Mouse (Mus musculus): ENCODE measurements around the gene Ofd1. TPM values are rescaled to one million over a fixed set of nuclear protein-coding genes. Genes with fewer than 3 reads are reported as not detected.
A peak's percentile ranks its signal among the peaks of the same experiment; 100 is the strongest.

Gene Ofd1
- polyA plus RNA-seq, 1 experiment from 2014 or later, result 6.1 TPM

DNA sequence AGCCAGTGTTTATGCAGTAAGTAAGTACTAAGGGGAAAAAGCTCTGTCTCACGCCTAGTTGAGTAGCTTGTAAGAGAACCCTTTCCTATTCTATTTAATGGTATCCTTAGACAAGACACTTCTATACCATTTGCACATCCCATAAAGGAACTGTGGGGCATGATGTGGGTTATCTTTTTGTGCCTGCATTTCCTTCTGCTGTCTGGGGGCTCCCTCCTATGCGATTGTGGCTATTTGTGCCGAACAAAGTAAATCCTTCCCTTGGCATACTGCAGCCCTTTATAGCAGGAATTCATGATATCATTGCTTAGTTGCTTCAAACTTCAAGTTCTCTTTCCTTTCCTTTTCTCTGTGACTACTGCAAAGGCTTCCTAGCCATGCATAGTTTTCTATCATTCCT lies 4.0 kb upstream of the Ofd1 start:
- no peak overlapping the region for H3K9ac ChIP-seq (replicated peaks; ENCODE audit: low read length)
- no peak overlapping the region for H3K4me3 ChIP-seq (ENCODE audit: low read length)
- 87% methylated on average over 3 of the region's 3 CpGs for WGBS
- H3K9me3 ChIP-seq (ENCODE audit: low read length), result no peaks in the 10 kb centered on the region
- H3K27ac ChIP-seq (ENCODE audit: low read length), result no peak overlapping the region
- H3K4me2 ChIP-seq (replicated peaks; ENCODE audit: low read depth, low read length), result no peak overlapping the region
- H3K36me3 ChIP-seq (ENCODE audit: insufficient read depth, low read length), result no peaks in the 10 kb centered on the region
- H3K4me1 ChIP-seq (ENCODE audit: insufficient read depth, low read length), result peaks cover 5% of the 10 kb centered on the region; the same call in 1 of the 2 replicates
- no peak for ATAC-seq (ENCODE audit: low FRiP score, low TSS enrichment)
- peaks cover 18% of the 10 kb centered on the region; the same call in 1 of the 2 replicates for H3K27me3 ChIP-seq (ENCODE audit: insufficient read depth, low read length)

DNA sequence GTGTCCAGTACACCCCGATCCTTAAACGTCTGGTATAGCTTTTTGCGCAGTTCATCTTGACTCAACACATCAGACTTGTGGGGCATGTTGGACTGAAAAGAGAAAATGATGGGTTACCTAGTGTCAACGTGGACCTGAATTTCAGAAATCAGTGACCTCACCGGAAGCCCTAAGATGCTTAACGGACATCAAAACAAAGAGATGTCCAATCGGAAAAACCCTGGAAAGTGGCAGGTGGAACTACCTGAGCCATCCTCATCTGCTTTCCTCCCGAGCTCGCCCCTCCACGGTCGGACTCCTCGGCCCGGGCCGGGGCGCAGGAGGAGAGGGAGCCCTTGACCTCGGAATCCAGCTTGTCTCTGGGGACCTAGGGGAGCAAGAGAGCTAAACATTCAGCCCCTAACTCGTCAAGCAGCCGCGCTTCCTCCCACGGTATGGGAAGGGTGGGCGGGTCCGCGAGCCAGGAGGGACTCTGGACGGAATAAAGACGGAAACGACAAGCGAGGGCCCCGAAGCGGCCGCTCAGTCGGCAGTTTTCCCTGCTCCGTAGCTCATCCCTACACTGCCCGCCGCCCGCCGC lies 378 bp downstream of the Ofd1 start, which contains the start of gene Trappc2:
TSS of gene Trappc2 (plus strand) at position 539 of the 580 bp plus-strand sequence.
- Histone ChIP-seq H3K4me1 (ENCODE audit: insufficient read depth, low read length) (peaks cover 5% of the 10 kb centered on the region; the same call in 1 of the 2 replicates), H3K4me3 (ENCODE audit: low read length) (peak within 1 kb of the TSS; percentile 67), H3K36me3 (ENCODE audit: insufficient read depth, low read length) (no peaks in the 10 kb centered on the region), H3K9me3 (ENCODE audit: low read length) (no peaks in the 10 kb centered on the region), H3K4me2 (replicated peaks; ENCODE audit: low read depth, low read length) (peak within 1 kb of the TSS; percentile 59), H3K27me3 (ENCODE audit: insufficient read depth, low read length) (peaks cover 14% of the 10 kb centered on the region; the same call in 1 of the 2 replicates), H3K9ac (replicated peaks; ENCODE audit: low read length) (peak within 1 kb of the TSS; percentile 76), H3K27ac (ENCODE audit: low read length) (peak within 1 kb of the TSS; percentile 80)
- WGBS, result 17% methylated on average over 32 of the region's 36 CpGs
- ATAC-seq (ENCODE audit: low FRiP score, low TSS enrichment), result peak; percentile 84

DNA sequence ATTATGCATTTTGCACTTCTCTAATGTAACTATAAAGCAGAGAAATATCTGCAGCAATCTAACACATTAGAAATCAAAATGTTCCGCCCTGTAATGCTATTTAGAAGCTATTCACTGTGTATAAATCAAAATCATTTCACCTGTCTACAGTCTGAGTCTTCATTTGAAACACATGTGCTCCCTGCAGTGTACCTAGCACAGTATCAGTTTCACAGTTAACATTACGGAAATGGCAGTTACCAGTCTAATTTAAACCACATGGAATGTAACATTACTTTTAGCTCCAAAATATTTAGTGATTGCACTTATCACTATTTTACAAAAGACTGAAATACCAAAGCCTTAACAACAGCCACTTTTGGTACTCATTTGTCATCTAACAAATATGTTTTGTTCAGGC lies 5.7 kb downstream of the Ofd1 start:
- H3K9ac ChIP-seq (replicated peaks; ENCODE audit: low read length), result no peak overlapping the region
- H3K9me3 ChIP-seq (ENCODE audit: low read length), result no peaks in the 10 kb centered on the region
- H3K27me3 ChIP-seq (ENCODE audit: insufficient read depth, low read length), result peaks cover 3% of the 10 kb centered on the region; the same call in 1 of the 2 replicates
- no peak overlapping the region for H3K27ac ChIP-seq (ENCODE audit: low read length)
- no peak for ATAC-seq (ENCODE audit: low FRiP score, low TSS enrichment)
- H3K36me3 ChIP-seq (ENCODE audit: insufficient read depth, low read length), result no peaks in the 10 kb centered on the region
- 73% methylated on average over 2 of the region's 2 CpGs for WGBS
- no peak overlapping the region for H3K4me2 ChIP-seq (replicated peaks; ENCODE audit: low read depth, low read length)
- no peak overlapping the region for H3K4me3 ChIP-seq (ENCODE audit: low read length)
- H3K4me1 ChIP-seq (ENCODE audit: insufficient read depth, low read length), result no peaks in the 10 kb centered on the region

DNA sequence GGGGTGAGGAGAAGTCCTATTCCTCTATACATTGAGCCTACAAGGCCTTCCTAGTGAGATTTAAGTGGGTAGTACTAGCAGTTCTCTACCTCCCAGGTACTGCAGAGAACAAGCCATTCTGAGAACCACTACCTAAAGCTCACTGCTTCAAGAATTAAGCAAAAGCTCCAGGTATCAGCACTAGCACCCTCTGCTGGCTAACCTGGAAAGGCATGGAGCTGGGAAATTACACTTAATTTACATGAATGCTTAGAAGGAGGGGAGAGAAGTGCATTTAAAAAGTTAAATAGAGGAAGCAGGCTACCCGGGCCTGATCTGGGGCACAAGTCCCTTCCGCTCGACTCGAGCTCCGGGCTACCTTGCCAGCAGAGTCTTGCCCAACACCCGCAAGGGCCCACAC lies 24.3 kb downstream of the Ofd1 start:
- no peak overlapping the region for H3K9ac ChIP-seq (replicated peaks; ENCODE audit: low read length)
- no peaks in the 10 kb centered on the region for H3K4me1 ChIP-seq (ENCODE audit: insufficient read depth, low read length)
- no peak overlapping the region for H3K4me2 ChIP-seq (replicated peaks; ENCODE audit: low read depth, low read length)
- H3K36me3 ChIP-seq (ENCODE audit: insufficient read depth, low read length), result no peaks in the 10 kb centered on the region
- ATAC-seq (ENCODE audit: low FRiP score, low TSS enrichment), result no peak
- no peaks in the 10 kb centered on the region for H3K9me3 ChIP-seq (ENCODE audit: low read length)
- no peak overlapping the region for H3K4me3 ChIP-seq (ENCODE audit: low read length)
- H3K27ac ChIP-seq (ENCODE audit: low read length), result no peak overlapping the region
- WGBS, result 75% methylated on average over 5 of the region's 6 CpGs
- no peaks in the 10 kb centered on the region; the same call in 1 of the 2 replicates for H3K27me3 ChIP-seq (ENCODE audit: insufficient read depth, low read length)

DNA sequence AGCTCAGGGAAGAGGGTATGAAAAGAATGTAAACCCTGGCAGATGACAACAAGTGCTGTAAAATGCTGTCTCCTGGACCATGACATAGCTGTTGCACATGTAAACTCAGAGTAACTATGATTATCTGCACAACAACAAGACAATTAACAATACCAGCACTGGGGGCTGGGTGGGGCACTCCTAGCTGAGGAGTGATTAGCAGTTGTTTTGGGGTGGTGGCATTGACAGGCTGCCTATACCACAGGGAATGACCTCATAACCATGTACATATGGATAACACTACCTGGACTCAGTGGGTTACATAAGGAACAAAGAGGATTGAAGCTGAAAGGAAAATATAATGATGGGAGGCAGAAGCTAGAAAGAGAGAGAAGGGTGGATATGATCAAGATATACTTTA lies 32.6 kb downstream of the Ofd1 start:
- no peak overlapping the region for H3K4me2 ChIP-seq (replicated peaks; ENCODE audit: low read depth, low read length)

DNA sequence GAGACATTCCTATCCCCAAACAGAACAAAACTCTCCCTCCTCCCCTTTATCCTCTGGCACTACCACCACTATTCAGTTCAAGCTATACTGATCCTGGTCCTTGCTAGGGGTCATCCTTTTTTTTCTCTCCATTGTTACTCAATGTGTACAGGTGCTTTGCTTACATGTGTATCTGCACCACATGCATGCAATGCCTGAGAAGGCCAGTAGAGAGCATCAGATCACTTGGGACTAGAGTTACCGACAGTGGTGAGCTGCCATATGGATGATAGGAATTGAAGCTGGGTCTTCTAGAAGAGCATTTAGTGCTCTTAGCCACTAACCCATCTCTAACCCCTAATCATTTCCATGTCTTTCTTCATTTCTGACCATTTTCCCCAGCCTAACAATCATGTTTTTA lies 46.8 kb downstream of the Ofd1 start:
- Histone ChIP-seq H3K36me3 (ENCODE audit: insufficient read depth, low read length) (no peaks in the 10 kb centered on the region), H3K9ac (replicated peaks; ENCODE audit: low read length) (no peak overlapping the region), H3K27me3 (ENCODE audit: insufficient read depth, low read length) (no peaks in the 10 kb centered on the region; the same call in 1 of the 2 replicates), H3K4me1 (ENCODE audit: insufficient read depth, low read length) (no peaks in the 10 kb centered on the region), H3K9me3 (ENCODE audit: low read length) (no peaks in the 10 kb centered on the region), H3K4me3 (ENCODE audit: low read length) (no peak overlapping the region), H3K27ac (ENCODE audit: low read length) (no peak overlapping the region), H3K4me2 (replicated peaks; ENCODE audit: low read depth, low read length) (no peak overlapping the region)
- ATAC-seq (ENCODE audit: low FRiP score, low TSS enrichment), result no peak
- 86% methylated on average over 1 of the region's 1 CpGs for WGBS

More for the DNA sequence above, 32.6 kb downstream of the Ofd1 start:
- Histone ChIP-seq H3K9me3 (ENCODE audit: low read length) (no peaks in the 10 kb centered on the region), H3K4me1 (ENCODE audit: insufficient read depth, low read length) (no peaks in the 10 kb centered on the region), H3K4me3 (ENCODE audit: low read length) (no peak overlapping the region), H3K27me3 (ENCODE audit: insufficient read depth, low read length) (peaks cover 5% of the 10 kb centered on the region; the same call in 1 of the 2 replicates), H3K36me3 (ENCODE audit: insufficient read depth, low read length) (peaks cover 4% of the 10 kb centered on the region; the same call in 1 of the 2 replicates), H3K27ac (ENCODE audit: low read length) (no peak overlapping the region), H3K9ac (replicated peaks; ENCODE audit: low read length) (no peak overlapping the region)
- ATAC-seq (ENCODE audit: low FRiP score, low TSS enrichment), result no peak

DNA sequence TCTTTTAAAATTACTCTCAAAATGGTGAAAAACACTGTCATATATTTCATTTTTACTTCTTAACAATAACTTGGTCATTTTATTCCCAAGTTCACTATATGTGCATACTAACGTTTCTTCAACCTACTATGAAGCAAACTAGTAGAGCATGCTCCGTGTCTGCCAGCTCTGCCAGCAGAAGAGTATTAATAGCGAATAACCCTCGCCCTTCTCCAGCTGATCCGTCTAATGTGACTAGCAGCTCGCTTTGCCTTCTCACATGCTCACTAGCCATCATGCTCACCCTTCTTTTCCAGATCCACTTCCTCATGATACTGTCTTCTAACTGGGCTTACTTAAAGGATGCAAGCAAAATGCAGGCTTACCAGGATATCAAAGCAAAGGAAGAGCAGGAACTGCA lies 53.8 kb downstream of the Ofd1 start:
- 75% methylated on average over 6 of the region's 6 CpGs for WGBS
- no peak overlapping the region for H3K9ac ChIP-seq (replicated peaks; ENCODE audit: low read length)
- no peak for ATAC-seq (ENCODE audit: low FRiP score, low TSS enrichment)

DNA sequence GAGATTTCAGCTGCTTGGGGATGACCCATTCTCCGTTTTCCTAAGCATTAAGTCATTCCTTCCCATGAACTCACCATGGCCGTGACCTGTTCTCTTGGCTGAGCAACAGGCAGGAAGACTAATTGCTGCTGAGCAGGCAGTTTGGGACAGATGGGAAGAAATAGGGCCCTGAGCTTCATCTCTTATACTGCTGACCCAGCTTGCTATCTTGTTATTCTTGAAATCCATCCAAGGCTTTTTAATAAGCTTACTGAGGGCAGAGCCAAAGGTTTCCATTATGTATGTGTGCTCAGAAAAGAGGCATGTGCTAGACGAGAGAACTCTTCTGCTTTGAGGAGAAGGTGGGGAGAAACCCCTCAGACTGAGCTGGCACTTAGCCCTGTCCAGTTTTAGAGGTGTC lies 55.6 kb downstream of the Ofd1 start:
- H3K27ac ChIP-seq (ENCODE audit: low read length), result peak overlapping the region; percentile 22; the same call in 1 of the 2 replicates
- no peaks in the 10 kb centered on the region for H3K9me3 ChIP-seq (ENCODE audit: low read length)
- H3K9ac ChIP-seq (replicated peaks; ENCODE audit: low read length), result no peak overlapping the region
- WGBS, result 33% methylated on average over 3 of the region's 3 CpGs
- H3K36me3 ChIP-seq (ENCODE audit: insufficient read depth, low read length), result no peaks in the 10 kb centered on the region
- no peak overlapping the region for H3K4me3 ChIP-seq (ENCODE audit: low read length)
- H3K27me3 ChIP-seq (ENCODE audit: insufficient read depth, low read length), result peaks cover 7% of the 10 kb centered on the region
- ATAC-seq (ENCODE audit: low FRiP score, low TSS enrichment), result peak; percentile 93
- H3K4me2 ChIP-seq (replicated peaks; ENCODE audit: low read depth, low read length), result no peak overlapping the region
- no peaks in the 10 kb centered on the region for H3K4me1 ChIP-seq (ENCODE audit: insufficient read depth, low read length)

More for the DNA sequence above, 53.8 kb downstream of the Ofd1 start:
- H3K9me3 ChIP-seq (ENCODE audit: low read length), result no peaks in the 10 kb centered on the region
- peaks cover 7% of the 10 kb centered on the region; the same call in 1 of the 2 replicates for H3K27me3 ChIP-seq (ENCODE audit: insufficient read depth, low read length)
- no peak overlapping the region for H3K27ac ChIP-seq (ENCODE audit: low read length)
- H3K4me2 ChIP-seq (replicated peaks; ENCODE audit: low read depth, low read length), result no peak overlapping the region
- H3K4me3 ChIP-seq (ENCODE audit: low read length), result no peak overlapping the region
- H3K4me1 ChIP-seq (ENCODE audit: insufficient read depth, low read length), result no peaks in the 10 kb centered on the region
- no peaks in the 10 kb centered on the region for H3K36me3 ChIP-seq (ENCODE audit: insufficient read depth, low read length)

DNA sequence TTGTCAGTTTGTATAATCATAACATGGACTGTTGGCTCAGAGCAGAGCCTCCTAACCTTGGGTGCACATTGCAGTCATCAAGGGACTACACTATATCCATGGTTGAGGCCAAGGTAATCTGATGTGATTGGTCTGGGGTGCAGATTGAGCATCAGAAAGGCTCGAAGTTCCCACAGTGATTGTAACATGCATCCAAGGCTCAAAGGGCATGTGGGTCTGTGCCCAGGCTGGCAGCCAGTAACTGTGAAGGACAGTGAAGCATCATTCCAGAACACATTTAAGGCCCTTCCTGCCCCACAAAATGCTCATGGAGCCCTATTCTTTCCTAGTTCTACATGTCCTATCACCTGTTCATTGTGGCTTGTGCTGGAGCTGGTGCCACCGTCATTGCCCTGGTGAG lies 56.9 kb downstream of the Ofd1 start:
- WGBS, result 78% methylated on average over 2 of the region's 2 CpGs
- Histone ChIP-seq H3K9ac (replicated peaks; ENCODE audit: low read length) (no peak overlapping the region), H3K4me2 (replicated peaks; ENCODE audit: low read depth, low read length) (no peak overlapping the region), H3K4me3 (ENCODE audit: low read length) (no peak overlapping the region), H3K4me1 (ENCODE audit: insufficient read depth, low read length) (no peaks in the 10 kb centered on the region), H3K27ac (ENCODE audit: low read length) (no peak overlapping the region), H3K36me3 (ENCODE audit: insufficient read depth, low read length) (no peaks in the 10 kb centered on the region), H3K9me3 (ENCODE audit: low read length) (no peaks in the 10 kb centered on the region), H3K27me3 (ENCODE audit: insufficient read depth, low read length) (peaks cover 10% of the 10 kb centered on the region)
- no peak for ATAC-seq (ENCODE audit: low FRiP score, low TSS enrichment)

DNA sequence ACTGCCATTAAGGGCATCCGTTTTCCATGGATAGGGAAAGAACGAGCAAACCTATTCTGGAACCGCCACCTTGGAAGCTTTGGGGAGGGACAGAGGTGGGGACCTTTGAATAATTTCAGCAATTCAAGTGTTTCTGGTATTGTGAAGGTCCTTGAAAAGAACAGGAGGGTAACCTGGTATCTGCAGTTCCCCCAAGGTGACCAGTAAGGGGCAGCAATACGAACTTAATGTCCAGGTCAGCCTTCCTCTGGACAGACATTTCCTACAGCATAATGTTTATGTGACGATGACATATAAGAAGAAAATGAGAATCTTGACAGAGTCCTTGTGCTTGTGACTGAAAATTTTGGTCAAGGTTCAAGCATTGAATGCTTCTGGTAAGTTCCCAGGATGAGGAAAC lies 61.9 kb downstream of the Ofd1 start:
- H3K4me2 ChIP-seq (replicated peaks; ENCODE audit: low read depth, low read length), result no peak overlapping the region
- ATAC-seq (ENCODE audit: low FRiP score, low TSS enrichment), result no peak
- H3K9ac ChIP-seq (replicated peaks; ENCODE audit: low read length), result no peak overlapping the region
- no peaks in the 10 kb centered on the region for H3K4me1 ChIP-seq (ENCODE audit: insufficient read depth, low read length)
- WGBS, result 79% methylated on average over 5 of the region's 5 CpGs
- no peak overlapping the region for H3K4me3 ChIP-seq (ENCODE audit: low read length)
- H3K27ac ChIP-seq (ENCODE audit: low read length), result no peak overlapping the region
- H3K27me3 ChIP-seq (ENCODE audit: insufficient read depth, low read length), result peaks cover 11% of the 10 kb centered on the region
- no peaks in the 10 kb centered on the region for H3K36me3 ChIP-seq (ENCODE audit: insufficient read depth, low read length)
- H3K9me3 ChIP-seq (ENCODE audit: low read length), result no peaks in the 10 kb centered on the region
